Mouse (Mus musculus) lung, adult 2 months (tissue): ENCODE data around the gene Col4a2. TPM values are rescaled to one million over a fixed set of nuclear protein-coding genes. Genes with fewer than 3 reads are reported as not detected.

Experiments used
- DNase-seq: peaks from one replicate; pipeline ENCODE4 v3.0.0; 2022
- H3K4me1 ChIP-seq: fragments of 200-500 bp; 2 replicates; pipeline ENCODE4 v1.6.1; 2011; ENCODE audit warnings: low read length; ENCODE audit not compliant: control insufficient read depth, insufficient read depth
- H3K4me3 ChIP-seq: fragments of 200-500 bp; replicated peaks from 2 replicates; pipeline ENCODE3; 2011; ENCODE audit warnings: low read depth, mild to moderate bottlenecking, control low read depth, low read length; ENCODE audit errors: extremely low read depth
- CTCF ChIP-seq: fragments of 200-500 bp; IDR thresholded peaks from 2 replicates; pipeline ENCODE4 v1.5.1; 2011; ENCODE audit warnings: mild to moderate bottlenecking, low read length, control low read depth; ENCODE audit not compliant: insufficient read depth
- POLR2A ChIP-seq: fragments of 200-500 bp; IDR thresholded peaks from 2 replicates; pipeline ENCODE4 v1.6.1; 2011; ENCODE audit warnings: low read depth, mild to moderate bottlenecking, control low read depth, low read length, borderline replicate concordance; ENCODE audit errors: extremely low read depth
- WGBS: fragments of 180-500 bp; shearing (Covaris S2); methylation state at CpG from one replicate; pipeline ENCODE4 v1.1.7; 2018; 5-methylcytosine and 5-hydroxymethylcytosine counted together
- polyA plus RNA-seq: library from polyadenylated mRNA; depleted of rRNA; stranded (reverse); fragments of >200 nt; gene quantifications from 2 replicates; pipeline ENCODE4 v1.2.3, GENCODE M21; 2012

The Col4a2 gene
- polyA plus RNA-seq, 1 experiment, result 237 TPM

- TF ChIP-seq POLR2A (no peak), CTCF (no peak)
- Histone ChIP-seq H3K4me1 (peaks cover 50% of the 10 kb centered on the region), H3K4me3 (no peak overlapping the region)
- DNase-seq, result peak; percentile 27
- WGBS, result 43% methylated on average over 3 of the region's 3 CpGs
Measured at GRCm38 (mm10) chr8:11334493-11334892, 21.9 kb downstream of the Col4a2 start.

GRCm38 (mm10) chr8:11335238-11335637 is 22.6 kb downstream of the Col4a2 start:
- Histone ChIP-seq H3K4me1 (peaks cover 56% of the 10 kb centered on the region), H3K4me3 (no peak overlapping the region)
- DNase-seq, result no peak
- no peak for TF ChIP-seq POLR2A
- no peak for TF ChIP-seq CTCF
- 65% methylated on average over 4 of the region's 4 CpGs for WGBS

- no peak for DNase-seq
- no peak for TF ChIP-seq POLR2A
- WGBS, result 50% methylated on average over 5 of the region's 5 CpGs
- peaks cover 58% of the 10 kb centered on the region for H3K4me1 ChIP-seq
- H3K4me3 ChIP-seq, result no peak overlapping the region
Measured at GRCm38 (mm10) chr8:11336346-11336745, 23.7 kb downstream of the Col4a2 start.

- Histone ChIP-seq H3K4me1 (peaks cover 57% of the 10 kb centered on the region), H3K4me3 (no peak overlapping the region)
- DNase-seq, result no peak
- no peak for TF ChIP-seq POLR2A
- no peak for TF ChIP-seq CTCF
- 84% methylated on average over 10 of the region's 10 CpGs for WGBS
Measured at GRCm38 (mm10) chr8:11337642-11338041, 25.0 kb downstream of the Col4a2 start.

GRCm38 (mm10) chr8:11338507-11338906 is 25.9 kb downstream of the Col4a2 start:
- WGBS, result 77% methylated on average over 9 of the region's 9 CpGs
- TF ChIP-seq POLR2A, result no peak
- no peak for TF ChIP-seq CTCF
- H3K4me3 ChIP-seq, result no peak overlapping the region
- no peak for DNase-seq
- H3K4me1 ChIP-seq, result peaks cover 56% of the 10 kb centered on the region

GRCm38 (mm10) chr8:11340310-11341110 is 27.9 kb downstream of the Col4a2 start:
- 28% methylated on average over 12 of the region's 12 CpGs for WGBS
- Histone ChIP-seq H3K4me1 (peaks cover 43% of the 10 kb centered on the region), H3K4me3 (no peak overlapping the region)
- DNase-seq, result no peak
- TF ChIP-seq POLR2A, result no peak
- no peak for TF ChIP-seq CTCF

GRCm38 (mm10) chr8:11341111-11341566 is 28.5 kb downstream of the Col4a2 start:
- no peak for DNase-seq

GRCm38 (mm10) chr8:11344459-11344858 is 31.9 kb downstream of the Col4a2 start:
- WGBS, result 58% methylated on average over 9 of the region's 9 CpGs
- H3K4me1 ChIP-seq, result peaks cover 49% of the 10 kb centered on the region
- no peak for TF ChIP-seq CTCF
- no peak for TF ChIP-seq POLR2A
- no peak for DNase-seq
- no peak overlapping the region for H3K4me3 ChIP-seq

More at GRCm38 (mm10) chr8:11341111-11341566, 28.5 kb downstream of the Col4a2 start:
- TF ChIP-seq CTCF (no peak), POLR2A (no peak)
- peaks cover 43% of the 10 kb centered on the region for H3K4me1 ChIP-seq
- WGBS, result 21% methylated on average over 3 of the region's 3 CpGs
- no peak overlapping the region for H3K4me3 ChIP-seq

- Histone ChIP-seq H3K4me1 (peaks cover 41% of the 10 kb centered on the region), H3K4me3 (no peak overlapping the region)
- no peak for DNase-seq
- 59% methylated on average over 10 of the region's 10 CpGs for WGBS
- TF ChIP-seq CTCF (no peak), POLR2A (no peak)
Measured at GRCm38 (mm10) chr8:11346225-11346624, 33.6 kb downstream of the Col4a2 start.

GRCm38 (mm10) chr8:11347699-11348098 is 35.1 kb downstream of the Col4a2 start:
- 41% methylated on average over 9 of the region's 9 CpGs for WGBS
- Histone ChIP-seq H3K4me1 (peaks cover 37% of the 10 kb centered on the region), H3K4me3 (no peak overlapping the region)
- TF ChIP-seq POLR2A, result no peak
- no peak for TF ChIP-seq CTCF
- no peak for DNase-seq
